Comparison of ENCODE assay signal across 12 mouse cellular contexts in the genomic region with DNA sequence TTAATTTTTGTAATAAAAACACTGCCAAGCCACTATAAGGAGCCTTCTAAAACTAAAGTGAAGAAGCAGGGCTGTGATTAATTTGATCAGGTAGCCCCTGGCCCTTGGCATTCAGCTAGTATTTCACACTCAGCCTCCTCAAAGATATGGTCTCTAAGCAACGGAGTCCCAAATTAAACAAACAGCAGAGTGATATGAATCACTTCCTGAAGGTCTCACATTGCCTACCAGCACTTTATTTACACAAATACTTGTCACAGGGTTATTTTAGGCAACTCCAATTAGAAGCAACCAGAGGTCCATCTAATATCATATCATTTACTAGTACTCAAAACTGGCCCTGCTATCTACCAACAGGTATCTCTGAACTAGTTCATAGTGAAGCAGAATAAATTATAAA. TPM values are rescaled to one million over a fixed set of nuclear protein-coding genes. Genes with fewer than 3 reads are reported as not detected.
A peak's percentile ranks its signal among the peaks of the same experiment; 100 is the strongest.
DNase-seq lines count a peak whose midpoint lies in the region; ATAC-seq lines count a peak whose summit lies in the region.
"Had no signal": no experiment of that assay in that cellular context is flagged by ENCODE, and none has a peak within 500 bp of the region (broad histone marks: within the 10 kb centered on the region; RNA-seq: fewer than 3 reads in every experiment).

No protein-coding gene starts in this region.

- H3K4me3 ChIP-seq in kidney, embryonic 15.5 days (replicated peaks): no peak overlapping the region
- no peak overlapping the region for H3K4me3 ChIP-seq in intestine, embryonic 15.5 days (replicated peaks)
- H3K4me3 ChIP-seq in hindbrain, embryonic 10.5 days: no peak overlapping the region
- H3K4me3 ChIP-seq in forebrain, embryonic 14.5 days (ENCODE audit: low read depth, low read length): no peak overlapping the region
- H3K4me3 ChIP-seq: embryonic facial prominence, embryonic 12.5 days; liver, embryonic 12.5 days; neural tube, embryonic 12.5 days had no signal

- H3K36me3 ChIP-seq in kidney, embryonic 15.5 days: peaks cover 18% of the 10 kb centered on the region
- 0 out of 2 replicates have a peak, but pooled peaks cover 3% of the 10 kb centered on the region for H3K36me3 ChIP-seq in intestine, embryonic 15.5 days
- no peaks in the 10 kb centered on the region; the same call in 1 of the 2 replicates for H3K36me3 ChIP-seq in splenic B cell, adult 2 months (ENCODE audit: control insufficient read depth, insufficient read depth, low read length, poor library complexity, severe bottlenecking)
- peaks cover 12% of the 10 kb centered on the region for H3K36me3 ChIP-seq in hindbrain, embryonic 10.5 days
- 0 out of 2 replicates have a peak, but pooled peaks cover 3% of the 10 kb centered on the region for H3K36me3 ChIP-seq in forebrain, embryonic 14.5 days (ENCODE audit: control insufficient read depth, insufficient read depth, low read length)

- H3K27me3 ChIP-seq in kidney, embryonic 15.5 days: no peaks in the 10 kb centered on the region
- no peaks in the 10 kb centered on the region for H3K27me3 ChIP-seq in intestine, embryonic 15.5 days (replicated peaks)
- H3K27me3 ChIP-seq in splenic B cell, adult 2 months (ENCODE audit: control insufficient read depth, insufficient read depth, low read length, poor library complexity, severe bottlenecking): no peaks in the 10 kb centered on the region
- H3K27me3 ChIP-seq in hindbrain, embryonic 10.5 days (ENCODE audit: insufficient read depth, poor library complexity, severe bottlenecking): no peaks in the 10 kb centered on the region
- no peaks in the 10 kb centered on the region for H3K27me3 ChIP-seq in forebrain, embryonic 14.5 days (replicated peaks; ENCODE audit: control insufficient read depth, insufficient read depth, low read length)
- H3K27me3 ChIP-seq: embryonic facial prominence, embryonic 12.5 days; liver, embryonic 12.5 days; neural tube, embryonic 12.5 days had no signal

- H3K27ac ChIP-seq in kidney, embryonic 15.5 days: peak overlapping the region; percentile 48; the same call in 1 of the 2 replicates
- H3K27ac ChIP-seq in intestine, embryonic 15.5 days: peak overlapping the region; percentile 29; the same call in 1 of the 2 replicates
- no peak overlapping the region for H3K27ac ChIP-seq in hindbrain, embryonic 10.5 days
- H3K27ac ChIP-seq in forebrain, embryonic 14.5 days (ENCODE audit: low read depth, low read length): no peak overlapping the region
- H3K27ac ChIP-seq: embryonic facial prominence, embryonic 12.5 days; liver, embryonic 12.5 days; neural tube, embryonic 12.5 days had no signal

- WGBS in kidney, embryonic 15.5 days: 4% methylated on average over 1 of the region's 1 CpGs
- WGBS in intestine, embryonic 15.5 days: 7% methylated on average over 1 of the region's 1 CpGs
- WGBS in hindbrain, embryonic 10.5 days: 62% methylated on average over 1 of the region's 1 CpGs
- 66% methylated on average over 1 of the region's 1 CpGs for WGBS in forebrain, embryonic 14.5 days

- no peak overlapping the region for H3K4me2 ChIP-seq in kidney, embryonic 15.5 days
- no peak overlapping the region for H3K4me2 ChIP-seq in intestine, embryonic 15.5 days (replicated peaks)
- H3K4me2 ChIP-seq in forebrain, embryonic 14.5 days (ENCODE audit: low read length): no peak overlapping the region
- H3K4me2 ChIP-seq: embryonic facial prominence, embryonic 12.5 days; liver, embryonic 12.5 days; neural tube, embryonic 12.5 days had no signal

- ATAC-seq in kidney, embryonic 15.5 days (replicated peaks; ENCODE audit: low FRiP score): 0 out of 2 replicates have a peak, but pooled peaks have one; percentile 18
- peak; percentile 52; the same call in 1 of the 2 replicates for ATAC-seq in intestine, embryonic 15.5 days
- no peak for ATAC-seq in forebrain, embryonic 14.5 days
- ATAC-seq: liver, embryonic 12.5 days had no signal

- H3K4me1 ChIP-seq in kidney, embryonic 15.5 days: peaks cover 66% of the 10 kb centered on the region
- H3K4me1 ChIP-seq in intestine, embryonic 15.5 days (replicated peaks): peaks cover 23% of the 10 kb centered on the region
- H3K4me1 ChIP-seq in hindbrain, embryonic 10.5 days (replicated peaks): no peaks in the 10 kb centered on the region
- H3K4me1 ChIP-seq in forebrain, embryonic 14.5 days (ENCODE audit: control insufficient read depth, insufficient read depth, low read length): no peaks in the 10 kb centered on the region
- H3K4me1 ChIP-seq: neural tube, embryonic 12.5 days had no signal

- no peaks in the 10 kb centered on the region for H3K9me3 ChIP-seq in kidney, embryonic 15.5 days (replicated peaks)
- no peaks in the 10 kb centered on the region for H3K9me3 ChIP-seq in intestine, embryonic 15.5 days
- H3K9me3 ChIP-seq in hindbrain, embryonic 10.5 days: peaks cover 7% of the 10 kb centered on the region
- no peaks in the 10 kb centered on the region for H3K9me3 ChIP-seq in forebrain, embryonic 14.5 days (replicated peaks; ENCODE audit: control insufficient read depth, low read length)
- H3K9me3 ChIP-seq: liver, embryonic 12.5 days; neural tube, embryonic 12.5 days had no signal

- H3K9ac ChIP-seq in kidney, embryonic 15.5 days: no peak overlapping the region
- no peak overlapping the region for H3K9ac ChIP-seq in intestine, embryonic 15.5 days
- no peak overlapping the region for H3K9ac ChIP-seq in forebrain, embryonic 14.5 days (ENCODE audit: low read length)
- H3K9ac ChIP-seq: embryonic facial prominence, embryonic 12.5 days; liver, embryonic 12.5 days; neural tube, embryonic 12.5 days had no signal

- DNase-seq in kidney, postnatal 4 days: no peak
- DNase-seq in NIH3T3 (ENCODE audit: low read depth): peak; percentile 56
- DNase-seq in splenic B cell, adult 2 months (ENCODE audit: low read depth, low spot score): peak; percentile 64
- no peak for DNase-seq in cerebellum, postnatal 14 days
- DNase-seq in hindbrain, embryonic 10.5 days (ENCODE audit: low spot score): no peak
- DNase-seq in forebrain, embryonic 14.5 days (ENCODE audit: low spot score): no peak
- DNase-seq: gastrocnemius, postnatal 10 days had no signal

RNA-seq across cellular contexts. Expression of gene Iqgap1, which starts 36.7 kb away (rescaled TPM):
- 95.2 and 95.3 TPM in 2 replicates for polyA plus RNA-seq in kidney, embryonic 15.5 days (2015; fragmentation: Nextera tagmentation; extraction: Ambion mirVana)
- 72.9 and 76.2 TPM in 2 replicates for polyA plus RNA-seq in intestine, embryonic 15.5 days (2015; fragmentation: Nextera tagmentation; extraction: Ambion mirVana)
- polyA plus RNA-seq in hindbrain, embryonic 10.5 days (2016; fragmentation: Nextera tagmentation; extraction: Ambion mirVana): 25.2 and 28.9 TPM in 2 replicates
- 16.5 and 21.5 TPM in 2 replicates for polyA plus RNA-seq in forebrain, embryonic 14.5 days (2014; fragmentation: Nextera tagmentation; extraction: Ambion mirVana)

Comparison
In these comparisons a context has a peak if more than half of its experiments do, and no peak if none do; other contexts are left out.
1. H3K27ac ChIP-seq: peak in kidney, embryonic 15.5 days (single experiment) and intestine, embryonic 15.5 days (single experiment); none in hindbrain, embryonic 10.5 days (single experiment) and forebrain, embryonic 14.5 days (single experiment).
2. DNase-seq: peak in NIH3T3 (single experiment) and splenic B cell, adult 2 months (single experiment); none in kidney, postnatal 4 days (0 of 2), cerebellum, postnatal 14 days (0 of 2), hindbrain, embryonic 10.5 days (single experiment) and forebrain, embryonic 14.5 days (single experiment).